Mouse (Mus musculus) layer of hippocampus, postnatal 25 days (tissue): ENCODE results near the gene Fthl17b. TPM values are rescaled to one million over a fixed set of nuclear protein-coding genes. Genes with fewer than 3 reads are reported as not detected.
"Not testable (repeated sequence)": the region's sequence is repeated elsewhere in the genome, so short reads cannot be mapped to it uniquely, and the experiment has no call there.

Experiments
- DNase-seq, 2 experiments: peaks; one replicate each; pipeline ENCODE4 v3.0.0; 2022; ENCODE audit warnings: mixed read lengths in 2 of 2, low spot score in 1 of 2; ENCODE audit errors: extremely low spot score in 1 of 2
- total RNA-seq, 2 experiments: library from RNA; stranded (reverse); gene quantifications; 2 replicates each; pipeline ENCODE4 v1.2.3; 2021

The Fthl17b gene
- not detected for total RNA-seq

GRCm38 (mm10) chrX:8962875-8963274 is at the start of gene Fthl17b:
Gene Fthl17b, minus strand, starts transcription at chrX:8962975.
- not testable (repeated sequence) for DNase-seq

- DNase-seq: not testable (repeated sequence)
These were observed 23.9 kb upstream of the Fthl17b start, which contains the start of gene Fthl17d for GRCm38 (mm10) chrX:8986655-8987054. Gene Fthl17d, minus strand, starts transcription at chrX:8986755.

DNA sequence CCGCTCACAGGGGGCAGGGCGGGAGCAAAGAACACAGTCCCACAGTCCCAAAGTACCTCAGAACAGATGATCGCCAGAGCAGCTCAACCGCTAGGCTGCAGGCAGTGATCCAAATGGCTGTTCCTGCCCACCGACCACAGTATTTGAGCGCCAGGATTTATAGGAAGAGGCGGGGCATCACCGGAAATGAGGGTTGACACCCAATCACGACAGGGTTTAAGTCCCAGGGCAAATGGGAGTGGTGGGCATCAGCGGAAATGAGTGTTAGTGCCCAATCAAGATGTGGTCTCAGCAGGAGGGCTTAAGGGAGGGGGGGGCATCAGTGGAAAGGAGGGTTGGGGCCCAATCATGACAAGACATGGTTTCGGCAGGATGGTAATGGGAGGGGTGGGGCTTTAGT is 13.7 kb upstream of the Fthl17b start, which contains the start of gene Fthl17c:
Gene Fthl17c (minus strand): TSS at position 101 of the 400 bp plus-strand sequence.
- not testable (repeated sequence) for DNase-seq

GRCm38 (mm10) chrX:8964618-8965017 is 1.8 kb upstream of the Fthl17b start:
- peak in 1 of 2 experiments; percentile 6 for DNase-seq

DNA sequence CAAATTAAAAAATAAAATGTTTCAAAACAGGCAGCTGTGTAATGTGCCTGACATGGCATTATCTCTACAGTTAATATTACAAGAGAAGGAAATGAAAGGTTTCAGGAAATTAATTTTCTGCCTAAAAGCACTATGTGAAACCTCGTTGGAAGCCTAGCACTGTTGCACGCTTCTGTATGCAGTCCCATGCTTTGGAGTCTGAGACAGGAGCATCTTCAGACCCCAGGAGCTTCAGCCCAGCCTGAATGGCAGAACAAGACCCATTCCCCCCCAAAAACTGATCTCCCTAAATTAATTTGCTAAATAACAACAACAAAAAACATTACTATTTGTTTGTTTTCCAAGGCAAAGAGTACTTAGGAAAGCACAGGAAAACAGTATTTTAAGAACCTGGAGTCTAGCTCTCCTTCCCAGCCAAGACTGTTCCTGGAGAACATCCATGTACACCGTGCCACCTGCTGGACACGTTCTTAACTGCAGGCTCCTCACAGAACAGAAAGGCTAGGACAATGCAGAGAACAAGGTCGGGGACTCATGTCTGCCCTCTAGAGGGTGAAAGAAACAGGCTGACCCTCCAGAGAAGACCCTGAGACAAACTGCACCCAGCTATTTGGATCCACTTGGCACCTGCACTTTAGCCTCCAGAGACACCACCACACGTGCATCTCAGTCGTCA is 14.5 kb downstream of the Fthl17b start:
- DNase-seq: peak; percentile 66 to 91

DNA sequence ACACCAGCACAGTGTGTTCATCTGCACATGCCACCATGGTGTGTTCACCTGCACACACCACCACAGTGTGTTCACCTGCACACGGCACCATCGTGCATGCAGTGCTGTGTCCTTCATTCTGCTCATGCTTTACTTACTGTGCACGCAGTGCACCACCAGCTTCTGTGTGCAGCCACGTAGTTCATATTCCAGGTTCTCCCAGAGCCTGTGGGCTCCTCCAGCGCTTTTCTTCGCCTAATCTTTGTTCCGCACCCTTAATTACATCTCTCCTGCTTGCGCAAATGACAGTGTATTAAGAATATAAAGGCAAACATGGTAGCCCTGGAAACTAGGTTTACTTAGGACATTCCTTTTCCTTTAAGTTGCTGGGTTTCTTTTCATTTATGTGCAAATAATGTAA is 18.7 kb downstream of the Fthl17b start:
- no peak for DNase-seq

DNA sequence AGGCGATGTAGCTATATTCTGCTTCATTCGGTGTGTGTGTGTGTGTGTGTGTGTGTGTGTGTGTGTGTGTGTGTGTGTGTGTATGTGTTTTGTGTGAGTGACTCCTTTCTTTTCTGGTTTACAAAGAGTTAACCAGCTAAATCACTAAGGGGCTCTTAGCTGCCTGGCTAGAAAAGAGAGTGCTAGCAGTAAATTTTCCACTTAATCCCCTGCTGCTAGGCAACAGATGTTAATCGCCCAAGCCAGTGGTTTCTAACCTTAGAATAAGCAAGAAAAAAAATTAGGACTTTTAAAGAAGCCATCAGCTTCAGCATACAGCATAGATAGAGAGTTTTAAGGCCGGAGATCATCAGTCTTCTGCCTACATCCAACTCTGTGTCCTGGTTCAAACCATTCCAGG is 35.5 kb downstream of the Fthl17b start:
- no peak for DNase-seq

- DNase-seq: peak in 1 of 2 experiments; percentile 45
These were observed 40.8 kb downstream of the Fthl17b start for GRCm38 (mm10) chrX:8921813-8922607.

DNA sequence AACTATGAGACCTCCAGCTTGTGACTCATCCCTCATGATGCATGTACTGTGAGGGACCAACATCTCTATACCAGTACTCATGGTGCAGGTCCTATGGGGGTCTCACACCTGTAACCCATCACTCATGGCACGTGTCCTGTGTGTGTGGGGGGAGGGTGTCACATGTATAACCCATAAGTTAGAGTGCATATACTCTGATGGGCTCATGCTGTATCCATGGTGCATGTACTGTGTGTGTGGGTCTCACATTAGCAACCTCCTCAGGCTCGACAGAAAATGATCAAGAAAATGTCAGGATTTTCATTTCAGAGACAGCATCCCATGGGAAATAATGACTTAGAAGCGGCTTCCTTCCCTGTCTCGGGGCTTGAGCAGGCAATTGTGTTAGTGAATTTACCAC is 41.7 kb downstream of the Fthl17b start:
- DNase-seq: no peak

Other genes with a start within 250 kb of the Fthl17b start
- gene Ssx9, start 214.5 kb downstream of the Fthl17b start, total RNA-seq: not detected
- gene Ssxb5, start 159.3 kb downstream of the Fthl17b start, total RNA-seq: not detected
- not detected for gene Gm6592, start 119.0 kb downstream of the Fthl17b start, total RNA-seq
- gene Gm5751, start 88.7 kb downstream of the Fthl17b start, total RNA-seq: not detected
- gene B630019K06Rik, start 70.6 kb downstream of the Fthl17b start, total RNA-seq: 10 to 100 TPM; 27.5 to 33.7 TPM
- gene Fthl17c, start 13.6 kb upstream of the Fthl17b start, total RNA-seq: not detected
- gene Fthl17d, start 23.8 kb upstream of the Fthl17b start, total RNA-seq: not detected
- not detected for gene Fthl17e, start 70.5 kb upstream of the Fthl17b start, total RNA-seq
- gene Fthl17f, start 100.0 kb upstream of the Fthl17b start, total RNA-seq: not detected
- gene 4930402K13Rik, start 141.6 kb upstream of the Fthl17b start, total RNA-seq: not detected
- gene Lancl3, start 236.9 kb upstream of the Fthl17b start, total RNA-seq: 1 to 10 TPM; 4.6 to 5.4 TPM